Mouse (Mus musculus): ENCODE measurements around the gene Mbtd1.
A peak's percentile ranks its signal among the peaks of the same experiment; 100 is the strongest.
"Not testable (repeated sequence)": the region's sequence is repeated elsewhere in the genome, so short reads cannot be mapped to it uniquely, and the experiment has no call there.

Mbtd1 gene

GRCm38 (mm10) chr11:93885572-93886410 is at the start of gene Mbtd1, which contains the start of gene Utp18:
Gene Mbtd1 (plus strand): TSS chr11:93885852.
Gene Utp18 (minus strand): TSS chr11:93885766.
- DNase-seq (ENCODE audit: low read depth, low spot score), result peak; percentile 97

- no peak for DNase-seq (ENCODE audit: low read depth, low spot score)
Observed at GRCm38 (mm10) chr11:93847342-93847741, 38.3 kb upstream of the Mbtd1 start.

GRCm38 (mm10) chr11:93852546-93852945 is 33.1 kb upstream of the Mbtd1 start:
- DNase-seq (ENCODE audit: low read depth, low spot score), result no peak

GRCm38 (mm10) chr11:93856284-93856955 is 29.2 kb upstream of the Mbtd1 start:
- peak; percentile 49 for DNase-seq (ENCODE audit: low read depth, low spot score)

GRCm38 (mm10) chr11:93860540-93861172 is 25.0 kb upstream of the Mbtd1 start:
- DNase-seq (ENCODE audit: low read depth, low spot score), result no peak

GRCm38 (mm10) chr11:93861193-93861592 is 24.5 kb upstream of the Mbtd1 start:
- DNase-seq (ENCODE audit: low read depth, low spot score), result no peak

GRCm38 (mm10) chr11:93862045-93862623 is 23.5 kb upstream of the Mbtd1 start:
- DNase-seq (ENCODE audit: low read depth, low spot score), result no peak

GRCm38 (mm10) chr11:93862638-93863037 is 23.0 kb upstream of the Mbtd1 start:
- no peak for DNase-seq (ENCODE audit: low read depth, low spot score)

- no peak for DNase-seq (ENCODE audit: low read depth, low spot score)
Observed at GRCm38 (mm10) chr11:93884068-93884467, 1.6 kb upstream of the Mbtd1 start.

- DNase-seq (ENCODE audit: low read depth, low spot score), result peak; percentile 67
Observed at GRCm38 (mm10) chr11:93884901-93885571, 616 bp upstream of the Mbtd1 start.

- peak; percentile 50 for DNase-seq (ENCODE audit: low read depth, low spot score)
Observed at GRCm38 (mm10) chr11:93886411-93887079, 893 bp downstream of the Mbtd1 start.

GRCm38 (mm10) chr11:93887080-93887447 is 1.4 kb downstream of the Mbtd1 start:
- DNase-seq (ENCODE audit: low read depth, low spot score), result no peak

GRCm38 (mm10) chr11:93897732-93898131 is 12.1 kb downstream of the Mbtd1 start:
- DNase-seq (ENCODE audit: low read depth, low spot score), result no peak

- no peak for DNase-seq (ENCODE audit: low read depth, low spot score)
Observed at GRCm38 (mm10) chr11:93906834-93907233, 21.2 kb downstream of the Mbtd1 start.

- DNase-seq (ENCODE audit: low read depth, low spot score), result no peak
Observed at GRCm38 (mm10) chr11:93907839-93908238, 22.2 kb downstream of the Mbtd1 start.

GRCm38 (mm10) chr11:93908829-93909228 is 23.2 kb downstream of the Mbtd1 start:
- DNase-seq (ENCODE audit: low read depth, low spot score), result no peak

GRCm38 (mm10) chr11:93911603-93912002 is 26.0 kb downstream of the Mbtd1 start:
- no peak for DNase-seq (ENCODE audit: low read depth, low spot score)

GRCm38 (mm10) chr11:93915019-93915418 is 29.4 kb downstream of the Mbtd1 start:
- not testable (repeated sequence) for DNase-seq (ENCODE audit: low read depth, low spot score)

GRCm38 (mm10) chr11:93929106-93929505 is 43.5 kb downstream of the Mbtd1 start:
- DNase-seq (ENCODE audit: low read depth, low spot score), result no peak

- no peak for DNase-seq (ENCODE audit: low read depth, low spot score)
Observed at GRCm38 (mm10) chr11:93940906-93941305, 55.3 kb downstream of the Mbtd1 start.

GRCm38 (mm10) chr11:93944986-93945385 is 59.3 kb downstream of the Mbtd1 start:
- no peak for DNase-seq (ENCODE audit: low read depth, low spot score)
